Mouse (Mus musculus) lung, adult 18-20 months (tissue): ENCODE data around the gene Ptgir.

Experiments
- DNase-seq, 2 experiments: peaks; one replicate each; pipeline ENCODE4 v3.0.0; 2022; ENCODE audit warnings: mixed read lengths in 2 of 2

The Ptgir gene

DNA sequence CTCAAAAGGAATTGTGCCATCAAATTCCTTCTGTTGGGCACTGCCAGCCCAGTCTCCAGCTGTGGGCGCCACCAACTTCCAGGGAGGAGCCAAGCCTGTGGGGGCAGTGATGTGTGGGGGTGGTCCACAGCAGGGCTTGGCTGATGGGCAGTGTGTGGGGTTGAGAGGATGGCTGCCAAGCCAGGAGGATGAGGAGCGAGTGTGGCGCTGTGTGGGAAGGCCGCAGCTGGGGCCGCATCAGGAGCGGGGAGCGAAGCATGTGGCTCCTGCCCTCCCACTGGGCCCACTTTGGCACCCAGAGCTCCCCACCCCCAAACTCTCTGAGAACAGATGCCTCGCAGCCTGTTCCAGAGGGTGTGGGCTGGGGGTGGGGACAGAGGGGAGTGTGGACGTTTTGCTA is 11.7 kb downstream of the Ptgir start:
- no peak for DNase-seq

DNA sequence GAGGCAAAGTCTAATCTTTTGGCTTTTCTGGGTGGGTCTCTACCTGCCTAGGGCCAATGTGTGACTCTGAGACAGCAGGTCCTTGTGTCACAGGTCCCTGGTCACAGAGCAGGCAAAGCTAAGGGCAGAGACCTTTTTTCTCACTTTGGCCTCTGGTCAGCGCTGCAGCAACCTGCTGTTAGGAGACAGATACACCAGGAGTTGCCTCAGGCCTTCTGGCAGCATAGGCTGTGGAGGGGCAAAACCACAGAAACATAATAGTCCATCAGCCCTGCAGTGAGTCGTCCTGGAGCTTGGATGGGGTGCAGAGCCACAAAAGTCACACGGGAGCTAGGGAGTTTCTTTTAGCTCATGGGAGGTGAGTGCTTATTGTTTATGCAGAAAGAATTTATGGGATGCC is 12.4 kb downstream of the Ptgir start:
- no peak for DNase-seq

DNA sequence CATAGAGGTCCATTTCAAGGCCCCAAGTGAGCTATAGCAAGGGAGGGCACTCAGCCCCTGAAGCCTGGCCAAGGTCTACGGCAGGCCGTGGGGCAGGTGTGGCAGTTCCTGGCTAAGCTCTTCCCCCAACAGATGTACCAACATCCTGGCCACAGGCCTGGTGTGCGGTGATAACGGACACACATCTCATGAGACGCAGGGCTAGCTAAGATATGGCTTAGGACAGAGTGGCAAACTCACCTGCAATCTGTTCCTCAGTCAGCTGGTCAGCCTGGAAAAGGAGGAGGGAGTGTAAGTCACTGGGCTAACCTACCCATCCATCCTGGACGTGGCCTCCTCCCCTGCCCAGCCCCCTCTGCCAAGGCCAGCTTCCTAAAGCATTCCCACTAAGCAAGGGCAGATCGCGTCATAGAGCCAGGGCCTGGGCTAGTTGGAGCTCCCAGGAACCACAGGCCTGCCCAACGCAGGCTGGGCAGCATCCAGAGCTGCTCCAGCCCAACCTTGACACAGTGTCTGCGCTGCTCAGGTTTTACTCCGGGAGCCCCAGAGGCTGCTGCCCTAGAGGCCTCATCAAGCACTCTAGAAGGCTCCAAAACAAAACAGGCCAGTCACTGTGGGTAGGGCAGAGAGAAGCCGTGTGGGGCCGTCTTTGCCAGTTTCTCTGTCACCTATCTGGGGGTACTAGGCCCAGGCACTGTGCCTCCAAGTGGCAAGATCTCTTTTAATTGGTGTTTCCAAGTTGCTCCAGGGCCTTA is 13.3 kb downstream of the Ptgir start:
- no peak for DNase-seq

DNA sequence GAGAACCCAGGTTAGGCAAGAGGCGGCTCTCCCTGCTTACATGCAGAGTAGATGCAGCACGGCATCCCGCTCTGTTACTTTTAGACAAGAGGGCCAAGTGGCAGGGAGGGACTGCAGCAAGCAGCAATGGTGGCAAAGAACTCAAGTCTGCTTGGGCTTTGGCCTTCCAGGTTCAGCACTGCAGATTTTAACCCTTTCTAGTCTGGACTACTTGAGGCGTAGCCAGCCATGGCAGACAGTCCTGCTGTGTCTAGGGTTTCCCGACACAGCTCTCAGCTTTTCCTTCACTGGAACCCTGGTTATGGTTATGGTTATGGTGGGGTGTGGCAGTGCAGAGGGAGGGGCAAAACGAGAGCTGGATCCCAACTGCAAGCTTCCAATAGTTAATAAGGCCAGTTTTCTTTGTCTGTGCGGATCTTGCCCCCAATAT is 13.9 kb downstream of the Ptgir start:
- DNase-seq, result no peak

DNA sequence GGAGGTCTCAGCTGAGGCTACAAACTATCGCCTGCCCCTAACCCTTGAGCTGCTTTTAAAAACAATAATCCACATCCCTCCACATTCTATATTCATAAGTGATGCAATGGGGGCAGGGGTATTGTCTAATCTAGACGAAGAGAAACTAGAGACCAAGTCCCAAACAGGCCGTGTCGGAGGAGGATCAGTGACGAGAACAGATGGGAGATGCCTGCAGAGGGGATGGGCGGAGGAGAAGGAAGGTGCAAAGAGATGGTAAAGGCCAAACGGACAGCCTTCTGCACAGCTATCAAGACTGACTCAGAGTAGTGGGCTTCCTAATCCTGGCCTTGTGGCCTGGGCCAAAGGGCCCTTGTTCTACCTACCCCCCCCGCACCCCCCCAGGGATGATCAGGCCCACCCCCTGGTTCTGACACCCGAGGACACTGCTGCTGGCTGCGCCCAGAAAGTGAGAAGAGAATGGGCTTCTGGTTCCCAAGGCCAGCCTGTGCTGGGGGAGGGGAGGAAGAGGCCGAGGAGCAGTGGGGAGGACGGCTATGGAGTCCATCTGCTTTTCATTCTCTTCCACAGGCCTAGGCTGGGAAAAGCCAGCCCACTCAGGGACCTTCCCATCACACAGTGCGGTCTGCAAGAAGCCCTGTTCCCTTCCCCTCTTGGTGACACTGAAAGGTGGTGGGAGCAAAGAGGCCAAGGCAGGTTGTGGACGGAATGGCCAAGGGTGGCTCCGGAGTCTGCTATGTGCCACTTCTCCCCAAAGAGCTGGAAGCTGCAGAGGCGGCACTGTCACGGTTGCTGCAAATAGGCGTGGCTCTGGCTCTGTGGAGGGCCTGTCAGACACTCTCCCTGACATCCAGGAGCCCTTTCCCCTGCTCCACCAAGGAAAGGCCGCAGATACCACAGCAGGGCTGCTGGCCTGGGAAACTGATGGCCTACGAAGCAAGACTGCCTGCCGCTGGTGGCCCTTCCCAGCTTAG is 14.8 kb downstream of the Ptgir start:
- DNase-seq, result no peak

DNA sequence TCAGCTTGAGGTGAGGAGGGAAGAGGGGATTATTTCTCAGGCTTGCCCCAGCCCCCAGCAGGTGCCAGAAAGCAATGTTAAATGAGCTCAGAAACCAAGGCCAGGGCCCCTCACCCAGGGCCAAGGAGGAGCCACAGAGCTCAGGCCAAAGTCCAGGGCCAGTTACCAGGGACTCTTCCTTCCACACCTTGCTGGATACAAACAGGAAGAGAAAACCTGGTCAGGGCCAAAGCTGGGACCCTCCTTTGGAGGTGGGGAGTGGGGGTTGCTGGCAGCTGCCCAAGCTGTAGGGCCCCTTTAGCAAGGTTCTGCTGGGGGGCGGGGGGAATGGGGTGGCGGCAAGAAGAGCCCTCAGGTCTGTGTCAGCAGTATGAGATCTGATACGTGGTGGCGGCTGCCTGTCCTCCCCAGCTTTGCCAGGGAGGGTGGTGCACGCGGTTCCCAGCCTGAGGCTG is 15.6 kb downstream of the Ptgir start:
- no peak for DNase-seq

DNA sequence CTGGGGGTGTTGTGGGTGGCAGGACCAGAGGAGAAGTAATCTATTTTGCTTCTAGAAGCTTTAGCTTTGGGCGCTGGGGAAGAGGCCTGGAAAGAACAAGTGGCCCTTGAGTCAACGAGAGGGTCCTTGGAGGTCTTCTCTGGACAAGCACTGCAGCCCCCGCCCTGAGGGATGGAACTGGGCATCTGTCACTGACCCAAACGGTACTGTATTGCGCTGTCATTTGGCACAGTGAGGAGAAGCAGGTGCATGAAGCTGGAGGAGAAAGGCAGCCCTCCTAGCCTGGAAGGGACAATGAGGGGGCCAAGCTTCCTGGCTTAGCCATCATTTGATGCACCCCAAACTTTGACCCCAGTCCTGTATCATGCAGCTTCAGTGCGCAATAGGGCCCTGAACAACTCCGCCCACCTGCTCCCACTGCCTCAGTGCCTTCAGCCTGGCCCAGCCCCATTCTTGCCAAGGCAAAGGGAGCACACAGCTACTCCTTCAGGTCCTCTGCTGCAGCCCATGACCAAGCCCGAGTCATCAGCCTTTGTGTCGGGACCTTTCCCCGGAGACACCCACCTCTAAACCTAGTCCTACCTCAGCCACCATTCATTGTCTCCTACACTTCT is 16.2 kb downstream of the Ptgir start:
- DNase-seq, result no peak

DNA sequence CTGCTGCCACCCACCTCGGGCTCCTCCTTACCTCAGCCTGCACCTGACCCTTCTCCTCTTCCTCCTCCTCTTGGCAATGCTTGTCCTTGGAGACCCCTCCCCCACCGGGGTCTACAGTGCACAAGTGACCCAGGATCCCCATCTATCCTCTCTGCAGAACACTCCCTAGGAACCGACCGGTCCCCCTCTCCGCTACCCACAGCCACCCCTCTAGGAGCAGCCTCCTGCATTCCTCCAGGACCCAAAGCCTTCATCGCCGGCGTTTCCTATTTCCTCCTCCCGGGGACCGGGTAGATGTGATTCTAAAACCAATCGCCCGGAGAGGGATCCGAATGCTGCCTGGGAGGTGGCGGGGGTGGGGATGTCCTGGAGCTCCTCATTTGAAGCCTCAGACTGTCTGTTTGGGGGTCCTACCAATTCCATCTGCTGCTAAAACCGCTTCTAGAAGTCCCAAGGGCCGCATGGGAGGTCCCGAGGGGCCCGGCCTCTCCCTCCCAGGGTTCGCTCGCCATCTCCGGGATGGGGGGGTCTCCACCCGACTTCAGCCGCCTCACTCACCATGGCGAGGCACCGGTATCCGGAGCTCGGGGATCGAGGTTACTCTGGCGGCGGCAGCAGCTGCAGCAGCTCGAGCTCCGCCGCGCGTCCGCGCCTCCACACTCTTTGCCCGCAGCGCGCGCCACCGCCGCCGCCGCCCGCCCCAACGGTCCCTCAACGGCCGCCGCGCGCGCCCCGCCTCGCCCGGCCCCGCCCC is 17.2 kb downstream of the Ptgir start:
- DNase-seq, result peak in 1 of 2 experiments; percentile 44

DNA sequence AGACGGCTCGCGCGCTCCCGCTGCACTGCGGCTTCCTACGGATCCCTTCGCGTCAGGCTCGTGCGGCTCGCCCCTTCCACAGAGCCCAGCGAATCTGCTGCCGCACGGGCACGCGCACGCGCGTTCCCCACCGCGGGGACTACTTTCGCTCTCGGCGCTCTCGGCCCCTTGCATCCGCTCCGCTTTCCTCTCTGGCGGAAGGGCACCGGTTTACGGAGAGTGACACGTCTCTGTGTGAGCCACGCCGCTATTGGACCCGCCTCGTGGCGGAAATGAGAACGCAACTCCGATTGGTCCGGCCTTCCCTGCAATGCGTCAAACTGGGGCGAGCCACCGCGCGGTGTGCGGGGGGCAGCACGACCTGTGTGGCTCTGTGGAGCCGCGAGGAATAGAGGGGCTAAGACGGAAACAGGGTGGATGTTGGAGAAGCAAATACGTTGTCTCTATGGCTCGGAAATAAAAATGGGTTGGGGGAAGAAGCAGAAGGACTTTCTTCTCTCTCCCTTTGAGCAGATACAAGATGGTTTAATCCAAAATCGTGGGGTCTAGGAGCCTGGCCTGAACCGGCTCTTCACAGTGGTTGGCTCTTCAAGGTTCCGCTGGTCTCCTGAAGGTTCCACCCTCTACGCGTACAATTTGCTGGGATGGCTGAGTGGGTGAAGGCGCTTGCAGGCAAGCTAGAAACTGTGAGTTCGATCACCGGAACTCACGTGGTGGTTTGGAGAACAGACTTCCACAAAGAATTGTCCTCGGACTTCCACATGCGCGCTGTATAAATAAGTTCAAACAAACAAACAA is 17.9 kb downstream of the Ptgir start, which contains the start of gene Calm3:
Gene Calm3 (minus strand): TSS at position 78 of the 798 bp plus-strand sequence.
- DNase-seq, result peak; percentile 99

DNA sequence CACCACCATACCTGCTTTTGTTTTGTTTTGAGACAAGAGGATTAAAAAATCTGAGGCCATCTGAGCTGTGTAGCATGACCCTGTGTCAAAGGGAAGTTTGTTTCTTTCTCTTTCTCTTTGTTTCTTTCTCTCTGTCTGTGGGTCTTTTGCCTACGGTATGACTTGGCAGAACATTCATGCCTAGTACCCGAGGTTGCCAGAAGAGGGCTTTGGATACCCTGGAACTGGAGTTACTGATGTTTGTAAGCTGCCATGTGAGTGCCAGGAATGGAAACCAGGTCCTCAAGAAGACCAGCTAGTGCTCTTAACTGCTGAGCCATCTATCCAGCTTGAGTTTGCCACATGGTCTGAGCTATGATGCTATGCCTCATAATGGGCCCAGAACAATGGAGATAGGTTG is 22.1 kb downstream of the Ptgir start:
- no peak for DNase-seq

DNA sequence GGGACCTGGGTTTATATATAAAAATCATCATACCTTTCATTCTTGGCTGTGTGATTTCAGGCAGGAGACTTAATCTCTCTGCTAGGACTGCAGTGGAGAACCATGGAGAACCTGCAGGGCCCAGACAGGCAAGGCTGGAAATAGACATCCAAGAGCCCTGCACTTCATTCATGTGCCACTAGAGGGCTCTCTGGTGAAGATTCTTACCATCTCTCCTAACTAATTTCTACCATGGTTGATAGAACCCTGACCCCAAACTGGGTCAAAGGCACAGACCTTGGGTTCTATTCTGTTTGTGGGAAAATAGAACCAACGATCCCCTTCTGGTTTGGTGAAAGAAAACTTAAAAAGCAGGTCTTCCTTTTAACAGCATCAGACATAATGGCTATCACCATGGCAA is 24.6 kb downstream of the Ptgir start:
- peak; percentile 53 to 56 for DNase-seq

DNA sequence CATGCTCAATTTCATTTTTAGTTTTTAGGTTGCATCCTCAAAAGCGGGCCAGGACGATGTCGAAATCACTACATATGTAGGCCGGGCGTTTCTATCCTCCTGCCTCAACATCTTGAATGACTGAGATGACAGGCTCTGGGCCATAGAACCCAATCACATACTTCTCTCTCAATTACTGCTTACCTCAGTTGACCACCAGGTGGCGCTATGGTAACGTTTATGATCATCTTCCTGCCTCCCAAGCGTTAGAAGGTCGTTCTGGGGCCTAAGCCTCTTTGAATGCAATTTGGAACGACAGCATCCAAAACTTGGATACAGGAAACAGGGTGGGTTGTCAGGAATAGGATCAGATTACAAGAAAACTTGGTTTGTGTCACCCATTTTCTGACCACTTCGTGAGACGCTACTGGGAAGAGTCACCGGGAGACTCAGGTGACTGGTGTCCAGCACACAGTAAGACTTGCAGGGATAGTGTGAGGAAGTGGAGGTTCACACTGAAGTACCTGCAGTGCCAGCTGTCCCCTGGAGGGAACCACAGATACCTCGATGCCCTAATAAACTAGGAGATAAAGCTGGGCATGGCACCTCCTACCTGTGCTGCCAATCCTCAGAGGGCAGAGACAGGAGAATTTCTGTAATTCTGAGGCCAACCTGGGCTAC is 25.8 kb downstream of the Ptgir start:
- DNase-seq, result peak; percentile 71 to 76

DNA sequence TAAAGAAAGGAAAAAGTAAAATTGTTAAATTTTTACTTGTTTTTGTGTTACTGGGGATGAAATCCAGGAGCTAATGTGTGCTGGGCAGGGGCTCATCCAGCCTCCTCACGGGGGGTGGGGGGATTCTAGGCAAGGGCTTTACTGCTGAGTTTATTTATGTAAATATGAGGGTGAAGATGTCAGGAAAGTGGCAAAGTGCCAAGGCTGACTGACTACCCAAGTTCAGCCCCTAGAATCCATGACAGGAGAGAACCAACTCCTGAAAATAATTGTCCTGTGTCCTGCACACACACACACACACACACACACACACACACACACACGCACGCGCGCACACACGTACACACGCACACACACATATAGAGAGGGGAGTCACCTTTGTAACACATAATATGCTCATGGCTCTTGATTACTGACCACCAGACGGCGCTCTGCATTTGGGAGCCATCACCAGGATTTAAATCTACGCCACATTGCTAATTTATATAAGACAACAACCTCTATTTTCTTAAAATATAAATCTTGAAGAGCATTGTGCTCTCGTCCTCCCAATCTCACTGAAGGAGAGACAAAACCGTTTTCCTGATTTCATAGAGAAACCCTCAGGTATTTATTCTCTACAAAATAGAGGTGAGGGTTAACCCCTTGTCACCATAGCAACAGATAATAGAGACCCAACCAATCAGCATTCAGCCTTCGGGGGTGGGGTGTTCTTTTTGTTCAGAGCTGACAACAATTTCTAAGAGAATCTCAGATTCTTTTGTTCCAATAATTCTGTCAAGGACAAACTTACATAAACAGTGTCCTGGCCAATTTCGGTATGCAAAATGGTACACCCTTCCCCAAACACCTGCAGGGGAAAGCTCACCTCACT is 26.7 kb downstream of the Ptgir start:
- no peak for DNase-seq

DNA sequence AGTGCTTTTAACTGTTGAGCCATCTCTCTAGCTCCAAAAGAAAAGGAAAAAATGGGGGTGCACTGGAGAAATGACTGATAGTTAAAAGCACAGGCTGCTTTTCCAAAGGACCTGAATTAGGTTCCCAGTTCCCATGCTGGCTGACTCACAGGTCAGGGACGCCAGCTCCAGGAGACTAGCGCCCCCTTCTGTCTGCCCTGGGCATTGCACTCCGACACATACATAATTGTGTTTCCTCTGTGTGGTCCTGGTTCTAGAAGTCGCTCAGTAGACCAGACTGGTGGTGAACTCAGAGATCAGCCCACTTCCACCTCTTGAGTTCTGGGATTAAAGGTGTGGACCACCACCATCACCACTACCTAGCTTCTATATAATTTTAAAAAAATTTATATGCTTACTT is 31.0 kb downstream of the Ptgir start:
- no peak for DNase-seq

DNA sequence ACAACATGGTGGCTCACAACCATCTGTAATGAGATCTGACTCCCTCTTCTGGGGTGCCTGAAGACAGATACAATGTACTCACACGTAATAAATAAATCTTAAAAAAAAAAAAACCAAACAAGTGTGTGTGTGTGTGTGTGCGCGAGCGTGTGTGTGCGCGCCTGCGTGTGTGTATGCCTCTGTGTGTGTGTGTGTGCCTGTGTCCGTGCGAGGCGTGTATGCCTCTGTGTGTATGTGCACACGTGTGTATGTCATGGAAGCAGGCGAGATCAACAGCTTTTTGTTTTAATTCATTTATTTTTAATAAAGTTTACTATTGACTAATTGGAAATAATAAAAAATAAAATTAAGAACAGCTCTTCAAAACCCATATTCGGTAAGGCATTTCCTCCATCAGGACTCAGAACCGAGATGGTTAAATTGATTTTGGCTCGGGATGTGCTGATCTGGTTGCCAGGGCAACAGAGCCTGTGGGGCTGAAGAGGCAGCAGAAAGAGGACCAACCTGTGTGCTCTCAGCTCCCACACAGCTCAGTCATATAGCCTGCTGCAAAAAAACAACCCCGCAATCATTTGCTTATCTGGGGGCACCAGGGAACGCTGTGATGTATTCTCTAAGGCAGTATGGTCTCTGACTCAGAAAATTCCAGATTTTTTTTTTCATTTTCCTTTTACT is 32.0 kb downstream of the Ptgir start:
- DNase-seq, result no peak

DNA sequence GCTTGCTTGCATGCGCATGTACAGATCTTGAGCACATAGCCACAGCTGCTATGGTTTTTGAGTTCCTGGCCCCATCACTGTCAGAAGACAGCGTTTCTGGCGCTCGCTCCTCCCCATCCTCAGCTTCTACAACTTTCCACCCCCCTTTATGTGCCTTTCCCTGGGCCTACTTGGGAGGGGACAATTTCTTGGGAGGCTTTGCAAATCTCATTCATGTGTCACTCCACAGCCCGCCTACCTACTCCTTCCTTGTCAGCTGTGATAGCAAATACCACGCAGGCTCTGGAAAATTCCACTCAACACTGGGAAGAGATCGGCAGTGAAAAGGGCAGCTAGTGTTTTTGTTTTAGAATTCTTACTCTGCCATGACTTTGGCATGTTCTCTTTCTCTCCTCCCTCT is 34.0 kb downstream of the Ptgir start:
- no peak for DNase-seq

DNA sequence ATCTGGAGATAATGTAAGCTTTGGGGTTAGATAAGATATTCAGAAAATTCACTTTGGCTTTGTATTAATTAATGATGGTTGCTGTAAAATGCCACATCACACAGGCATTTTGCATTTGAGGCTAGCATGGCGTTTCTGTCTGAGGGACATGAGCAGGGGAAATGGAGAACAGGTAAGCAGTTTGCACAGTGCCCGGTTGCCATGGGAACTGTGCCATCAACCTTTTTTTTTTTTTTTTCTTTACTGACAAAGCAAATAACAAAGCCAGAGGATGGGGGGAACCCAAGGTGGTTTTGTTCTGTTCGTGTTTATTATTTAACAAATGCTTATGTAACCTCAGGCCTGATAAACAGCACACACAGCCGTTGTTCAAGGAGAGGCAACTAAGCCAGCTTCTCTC is 36.6 kb downstream of the Ptgir start:
- no peak for DNase-seq

DNA sequence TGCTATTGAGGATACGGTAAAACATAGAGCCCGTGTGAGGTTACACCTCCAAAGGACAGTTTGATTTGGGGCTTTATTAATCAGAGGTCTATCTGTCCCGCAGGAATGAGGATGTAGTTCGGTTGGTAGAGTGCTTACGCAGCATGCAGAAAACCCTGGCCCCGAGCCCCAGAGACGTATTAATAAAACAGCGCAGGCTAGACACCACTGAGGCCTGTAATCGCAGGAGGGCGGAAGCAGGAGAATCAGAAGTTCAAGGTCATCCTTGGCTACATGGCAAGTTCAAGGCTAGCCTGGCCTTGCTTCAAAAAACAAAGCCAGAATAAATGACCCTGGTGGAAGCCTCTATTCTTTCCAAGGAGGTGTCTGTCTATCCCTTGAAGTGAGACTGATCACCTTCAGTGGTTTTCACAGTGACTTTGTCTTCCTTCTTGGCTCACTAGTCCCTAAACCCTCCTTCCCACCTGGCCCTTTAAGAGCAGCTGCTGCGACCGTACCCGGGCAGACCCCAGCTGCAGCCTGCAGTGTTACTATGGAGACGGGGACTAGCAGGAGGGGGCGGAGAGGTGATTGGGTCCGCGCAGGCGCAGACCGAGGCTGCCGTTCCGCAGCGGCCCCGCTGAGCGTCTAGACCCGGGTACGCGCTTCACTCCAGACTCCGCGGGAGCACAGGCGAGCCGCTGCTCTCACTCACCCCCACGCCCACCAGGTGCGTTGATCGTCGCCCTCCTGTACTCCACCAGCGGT is 37.9 kb downstream of the Ptgir start, which contains the start of gene Pnmal2:
Gene Pnmal2 (plus strand): TSS at position 622 of the 747 bp plus-strand sequence.
- DNase-seq, result peak; percentile 49 to 63
